ENCODE assay signal across 13 mouse cellular contexts in genomic region chr4:154480143-154480542, GRCm38 (mm10).
DNase-seq lines count a peak whose midpoint lies in the region; ATAC-seq and TF ChIP-seq lines count a peak whose summit lies in the region.
"Had no signal": no experiment of that assay in that cellular context is flagged by ENCODE, and none has a peak within 500 bp of the region (broad histone marks: within the 10 kb centered on the region; RNA-seq: fewer than 3 reads in every experiment).

No protein-coding gene starts in this region.

- DNase-seq in forebrain, embryonic 10.5 days (ENCODE audit: extremely low spot score, low spot score) = no peak
- DNase-seq in layer of hippocampus, adult 2 months (ENCODE audit: low spot score in 2 of 2) = no peak
- DNase-seq in layer of hippocampus, adult 9-11 months = no peak
- DNase-seq in kidney, postnatal 0 days (ENCODE audit: low spot score) = peak; percentile 45
- peak; percentile 19 to 60 for DNase-seq in lung, postnatal 4 days
- no peak for DNase-seq in spleen, postnatal 10 days (ENCODE audit: low spot score in 2 of 2)
- DNase-seq in gastrocnemius, postnatal 14 days = no peak
- DNase-seq: adrenal gland, postnatal 14 days; cerebellum, postnatal 25 days had no signal

- ATAC-seq in forebrain, embryonic 15.5 days (replicated peaks) = no peak
- ATAC-seq in kidney, postnatal 0 days (replicated peaks; ENCODE audit: low FRiP score, low read depth) = peak; percentile 24; the same call in 1 of the 2 replicates
- ATAC-seq: midbrain, embryonic 15.5 days had no signal

- 72% methylated on average over 15 of the region's 15 CpGs for WGBS in forebrain, embryonic 10.5 days
- 62% methylated on average over 15 of the region's 15 CpGs for WGBS in forebrain, embryonic 15.5 days
- 32% methylated on average over 15 of the region's 15 CpGs for WGBS in kidney, postnatal 0 days

- peaks cover 91% of the 10 kb centered on the region for H3K4me1 ChIP-seq in forebrain, embryonic 10.5 days
- H3K4me1 ChIP-seq in forebrain, embryonic 15.5 days = 0 out of 2 replicates have a peak, but pooled peaks cover 6% of the 10 kb centered on the region
- peaks cover 36% of the 10 kb centered on the region for H3K4me1 ChIP-seq in kidney, postnatal 0 days (replicated peaks; ENCODE audit: insufficient read depth, low read length)
- H3K4me1 ChIP-seq: midbrain, embryonic 15.5 days had no signal

- intact Hi-C loops in gastrocnemius, postnatal 14 days (cut with DNase I; ENCODE audit: low total_unique reads) = no loop called here

- no peak overlapping the region for H3K4me2 ChIP-seq in forebrain, embryonic 15.5 days (replicated peaks)
- H3K4me2 ChIP-seq in kidney, postnatal 0 days (ENCODE audit: low read length) = no peak overlapping the region
- H3K4me2 ChIP-seq: limb, embryonic 13.5 days; midbrain, embryonic 15.5 days had no signal

- H3K27me3 ChIP-seq in forebrain, embryonic 10.5 days (ENCODE audit: poor library complexity, severe bottlenecking) = peaks cover 99% of the 10 kb centered on the region
- peaks cover 4% of the 10 kb centered on the region; the same call in 1 of the 2 replicates for H3K27me3 ChIP-seq in forebrain, embryonic 15.5 days
- H3K27me3 ChIP-seq in kidney, postnatal 0 days (ENCODE audit: insufficient read depth, low read length) = 0 out of 2 replicates have a peak, but pooled peaks cover 15% of the 10 kb centered on the region

- H3K36me3 ChIP-seq in forebrain, embryonic 10.5 days (replicated peaks) = peaks cover 11% of the 10 kb centered on the region
- no peaks in the 10 kb centered on the region for H3K36me3 ChIP-seq in forebrain, embryonic 15.5 days
- no peaks in the 10 kb centered on the region for H3K36me3 ChIP-seq in kidney, postnatal 0 days (ENCODE audit: insufficient read depth, low read length)
- H3K36me3 ChIP-seq: limb, embryonic 13.5 days; midbrain, embryonic 15.5 days had no signal

- no peak overlapping the region for H3K9ac ChIP-seq in forebrain, embryonic 15.5 days (replicated peaks)
- no peak overlapping the region for H3K9ac ChIP-seq in kidney, postnatal 0 days (ENCODE audit: low read depth, low read length)
- H3K9ac ChIP-seq: limb, embryonic 13.5 days; midbrain, embryonic 15.5 days had no signal

- H3K27ac ChIP-seq in forebrain, embryonic 10.5 days = peak overlapping the region; percentile 44
- H3K27ac ChIP-seq in forebrain, embryonic 15.5 days (replicated peaks) = no peak overlapping the region
- peak overlapping the region; percentile 84; the same call in 1 of the 2 replicates for H3K27ac ChIP-seq in layer of hippocampus, adult 2 months
- peak overlapping the region; percentile 85 for H3K27ac ChIP-seq in kidney, postnatal 0 days
- H3K27ac ChIP-seq: macrophage; midbrain, embryonic 15.5 days had no signal

- H3K9me3 ChIP-seq in forebrain, embryonic 10.5 days = no peaks in the 10 kb centered on the region
- H3K9me3 ChIP-seq in forebrain, embryonic 15.5 days = no peaks in the 10 kb centered on the region
- no peaks in the 10 kb centered on the region for H3K9me3 ChIP-seq in kidney, postnatal 0 days (replicated peaks; ENCODE audit: low read length)
- H3K9me3 ChIP-seq: limb, embryonic 13.5 days; midbrain, embryonic 15.5 days had no signal

- no peak for TF ChIP-seq CTCF in layer of hippocampus, adult 2 months (conservative IDR thresholded peaks at IDR 0.05)
- no peak for TF ChIP-seq CTCF in kidney, postnatal 0 days (IDR thresholded peaks at IDR 0.05; ENCODE audit: low read depth)

- no peak overlapping the region for H3K4me3 ChIP-seq in forebrain, embryonic 10.5 days
- H3K4me3 ChIP-seq in forebrain, embryonic 15.5 days = no peak overlapping the region
- no peak overlapping the region for H3K4me3 ChIP-seq in layer of hippocampus, adult 2 months
- no peak overlapping the region for H3K4me3 ChIP-seq in kidney, postnatal 0 days (replicated peaks; ENCODE audit: low read depth, low read length)
- H3K4me3 ChIP-seq: limb, embryonic 13.5 days; midbrain, embryonic 15.5 days had no signal

Comparison
In these comparisons a context has a peak if more than half of its experiments do, and no peak if none do; other contexts are left out.
1. DNase-seq: peak in kidney, postnatal 0 days (single experiment) and lung, postnatal 4 days (2 of 2); none in forebrain, embryonic 10.5 days (single experiment), layer of hippocampus, adult 2 months (0 of 2), layer of hippocampus, adult 9-11 months (single experiment), spleen, postnatal 10 days (0 of 2) and gastrocnemius, postnatal 14 days (single experiment).